Mouse (Mus musculus): ENCODE measurements at regions not wholly inside any gene's neighbourhood (a gene's known extent, or its start where the extent isn't known, plus 50 kb on each side); places are given as distances from the start of the nearest gene placed in this dataset.
A peak's percentile ranks its signal among the peaks of the same experiment; 100 is the strongest.

DNA sequence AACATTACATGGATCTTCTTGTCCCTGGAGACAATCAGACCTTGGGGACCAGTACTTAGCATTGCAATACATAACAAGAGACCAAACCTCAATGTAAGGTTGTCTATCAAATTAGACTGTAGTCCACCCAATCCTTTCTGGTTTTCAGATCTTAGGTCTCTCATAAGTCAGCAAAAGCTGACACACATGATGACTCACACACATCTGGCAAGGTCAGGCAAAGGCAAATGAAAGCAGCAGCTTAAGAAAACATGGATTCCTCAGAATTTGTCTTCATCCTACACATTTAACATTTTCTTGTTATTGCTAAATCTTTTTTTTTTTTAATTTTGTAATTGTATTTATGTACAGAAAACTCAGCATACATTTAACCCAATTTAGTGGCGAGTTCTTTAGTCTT lies 52.0 kb downstream of the Gm11983 start:
- H3K4me2 ChIP-seq (replicated peaks), result no peak overlapping the region
- H3K9ac ChIP-seq, result no peak overlapping the region
- WGBS, result 89% methylated on average over 1 of the region's 1 CpGs
- no peak for ATAC-seq (ENCODE audit: insufficient number of reproducible peaks, insufficient read depth, low FRiP score, low TSS enrichment)
- no peaks in the 10 kb centered on the region for H3K4me1 ChIP-seq
- no peaks in the 10 kb centered on the region for H3K27me3 ChIP-seq
- H3K27ac ChIP-seq, result no peak overlapping the region
- no peak overlapping the region for H3K4me3 ChIP-seq
- 0 out of 2 replicates have a peak, but pooled peaks cover 2% of the 10 kb centered on the region for H3K9me3 ChIP-seq
- H3K36me3 ChIP-seq, result no peaks in the 10 kb centered on the region

DNA sequence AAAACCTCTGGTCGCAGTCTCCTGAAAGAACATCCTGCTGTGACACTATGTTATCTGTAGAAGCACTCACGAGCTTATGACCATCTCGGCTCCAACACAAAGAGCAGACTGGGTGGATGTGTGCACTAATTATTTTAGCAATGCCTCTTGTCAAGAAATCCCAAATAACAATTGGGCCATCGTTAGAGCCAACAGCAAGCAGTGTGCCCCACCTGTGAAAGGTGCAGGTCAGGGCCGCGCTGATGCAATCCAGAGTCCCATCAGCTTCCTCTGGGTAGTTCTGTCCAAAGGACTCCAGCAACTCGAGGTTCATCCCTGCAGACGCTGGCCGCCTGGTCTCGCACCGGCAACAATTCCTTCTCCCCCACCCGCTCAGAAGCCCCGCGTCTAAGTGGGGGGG lies 54.6 kb downstream of the Gm11983 start:
- Histone ChIP-seq H3K27ac (no peak overlapping the region), H3K9ac (no peak overlapping the region), H3K9me3 (no peaks in the 10 kb centered on the region), H3K4me2 (replicated peaks) (no peak overlapping the region), H3K4me1 (no peaks in the 10 kb centered on the region), H3K4me3 (no peak overlapping the region), H3K27me3 (no peaks in the 10 kb centered on the region), H3K36me3 (no peaks in the 10 kb centered on the region)
- 90% methylated on average over 14 of the region's 14 CpGs for WGBS
- no peak for ATAC-seq (ENCODE audit: insufficient number of reproducible peaks, insufficient read depth, low FRiP score, low TSS enrichment)

DNA sequence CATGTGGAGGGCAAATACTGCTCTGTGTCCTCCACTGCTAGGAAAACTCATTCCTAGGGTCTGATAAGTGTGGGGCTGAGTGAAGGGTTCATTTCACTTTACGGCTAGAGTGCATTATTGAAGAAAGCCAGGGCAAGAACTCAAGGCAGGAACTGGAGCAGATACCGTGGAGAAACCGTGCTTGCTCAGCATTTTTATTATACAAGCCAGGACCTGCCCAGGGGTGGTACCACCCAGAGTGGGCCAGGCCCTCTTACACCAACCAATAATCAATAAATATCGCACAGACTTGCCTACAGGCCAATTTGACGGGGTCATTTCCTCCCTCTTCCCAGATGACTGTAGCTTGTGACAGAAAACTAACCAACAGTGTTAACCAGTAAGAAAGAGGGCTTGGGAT lies 57.7 kb downstream of the Gm11983 start:
- Histone ChIP-seq H3K27me3 (no peaks in the 10 kb centered on the region), H3K4me2 (replicated peaks) (no peak overlapping the region), H3K9ac (no peak overlapping the region), H3K27ac (no peak overlapping the region), H3K4me1 (0 out of 2 replicates have a peak, but pooled peaks cover under 1% of the 10 kb centered on the region), H3K4me3 (no peak overlapping the region), H3K36me3 (no peaks in the 10 kb centered on the region), H3K9me3 (no peaks in the 10 kb centered on the region)
- 68% methylated on average over 5 of the region's 5 CpGs for WGBS
- no peak for ATAC-seq (ENCODE audit: insufficient number of reproducible peaks, insufficient read depth, low FRiP score, low TSS enrichment)

DNA sequence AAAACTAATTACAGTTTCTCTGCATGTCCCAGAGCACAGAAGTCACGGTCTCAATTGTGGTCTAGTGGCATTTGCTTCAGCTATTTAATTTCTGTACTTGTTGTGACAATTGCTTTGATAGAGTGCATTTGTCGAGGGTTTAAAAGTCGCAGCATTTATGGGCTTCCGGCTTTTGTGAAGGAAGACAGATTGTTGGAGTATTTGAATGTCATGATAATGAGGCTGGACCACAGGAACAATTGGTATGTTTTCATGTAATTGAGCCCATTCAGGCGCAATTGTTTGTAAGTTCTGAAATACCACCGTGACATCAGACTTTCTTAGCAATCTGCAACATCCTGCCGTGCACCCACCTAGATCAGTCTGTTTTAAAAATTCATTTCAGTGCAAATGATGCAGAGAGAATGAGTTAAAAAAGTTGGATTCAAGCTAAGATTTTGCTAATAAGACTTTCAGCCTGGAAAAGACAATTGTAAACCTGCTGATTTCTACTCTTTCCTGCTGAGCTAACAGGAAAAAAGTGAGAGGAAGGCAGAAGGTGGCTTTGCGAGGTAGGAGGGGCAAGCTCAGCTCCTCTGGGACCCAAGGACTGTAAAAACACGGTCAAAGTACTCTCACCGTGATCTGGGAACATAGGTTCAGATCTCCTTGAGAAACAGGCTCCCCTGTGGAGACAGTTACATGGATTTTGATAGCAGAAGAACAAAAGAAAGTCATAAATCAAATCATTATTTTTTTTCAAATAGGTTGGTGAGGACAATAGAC lies 58.7 kb downstream of the Gm11983 start:
- H3K27ac ChIP-seq, result no peak overlapping the region
- no peaks in the 10 kb centered on the region for H3K27me3 ChIP-seq
- H3K36me3 ChIP-seq, result no peaks in the 10 kb centered on the region
- no peak overlapping the region for H3K4me2 ChIP-seq (replicated peaks)
- H3K4me1 ChIP-seq, result 0 out of 2 replicates have a peak, but pooled peaks cover 4% of the 10 kb centered on the region
- no peak for ATAC-seq (ENCODE audit: insufficient number of reproducible peaks, insufficient read depth, low FRiP score, low TSS enrichment)
- H3K4me3 ChIP-seq, result no peak overlapping the region
- 0 out of 2 replicates have a peak, but pooled peaks cover under 1% of the 10 kb centered on the region for H3K9me3 ChIP-seq
- no peak overlapping the region for H3K9ac ChIP-seq
- 52% methylated on average over 10 of the region's 10 CpGs for WGBS

DNA sequence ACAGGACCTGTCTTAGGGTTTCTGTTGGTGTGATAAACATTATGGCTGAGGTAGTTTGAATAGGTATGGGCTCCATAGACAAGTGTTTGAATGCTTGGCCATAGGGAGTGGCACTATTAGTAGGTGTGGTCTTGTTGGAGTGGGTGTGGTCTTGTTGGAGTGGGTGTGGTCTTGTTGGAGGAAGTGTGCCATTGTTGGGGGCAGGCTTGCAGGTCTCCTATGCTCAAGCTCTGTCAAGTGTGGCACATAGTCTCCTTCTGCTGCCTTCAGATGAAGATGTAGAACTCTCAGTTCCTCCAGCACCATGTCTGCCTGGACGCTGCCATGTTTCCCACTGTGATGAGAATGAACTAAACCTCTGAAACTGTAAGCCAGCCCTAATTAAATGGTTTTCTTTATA lies 59.9 kb downstream of the Gm11983 start:
- no peaks in the 10 kb centered on the region for H3K27me3 ChIP-seq
- WGBS, result 86% methylated on average over 1 of the region's 1 CpGs
- no peak for ATAC-seq (ENCODE audit: insufficient number of reproducible peaks, insufficient read depth, low FRiP score, low TSS enrichment)

DNA sequence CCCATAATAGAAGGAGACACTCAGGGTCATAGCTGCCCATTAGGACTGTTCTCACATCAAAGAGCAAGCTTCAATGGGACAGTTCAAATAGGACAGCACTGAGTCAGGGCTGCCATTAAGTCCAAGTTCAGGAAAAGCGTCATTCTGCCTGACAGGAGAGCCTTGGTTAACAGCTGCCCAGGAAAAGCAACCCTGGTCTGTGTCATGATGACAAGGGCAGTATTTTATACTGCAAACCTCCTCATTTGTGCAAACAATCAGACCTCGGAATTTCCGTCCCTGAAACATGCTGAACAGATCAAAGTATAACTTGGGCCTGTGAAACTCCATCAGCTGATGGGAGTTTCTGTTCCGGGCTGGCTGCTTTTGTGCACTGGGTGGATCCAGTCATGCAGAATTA lies 62.8 kb downstream of the Gm11983 start:
- ATAC-seq (ENCODE audit: insufficient number of reproducible peaks, insufficient read depth, low FRiP score, low TSS enrichment), result 0 out of 2 replicates have a peak, but pooled peaks have one; percentile 35
- 42% methylated on average over 4 of the region's 4 CpGs for WGBS
- Histone ChIP-seq H3K36me3 (no peaks in the 10 kb centered on the region), H3K4me2 (replicated peaks) (no peak overlapping the region), H3K27ac (no peak overlapping the region), H3K4me3 (no peak overlapping the region), H3K9me3 (0 out of 2 replicates have a peak, but pooled peaks cover 5% of the 10 kb centered on the region), H3K9ac (no peak overlapping the region), H3K4me1 (0 out of 2 replicates have a peak, but pooled peaks cover 4% of the 10 kb centered on the region), H3K27me3 (no peaks in the 10 kb centered on the region)

More for the DNA sequence above, 59.9 kb downstream of the Gm11983 start:
- H3K4me1 ChIP-seq, result 0 out of 2 replicates have a peak, but pooled peaks cover 4% of the 10 kb centered on the region
- no peak overlapping the region for H3K27ac ChIP-seq
- no peak overlapping the region for H3K9ac ChIP-seq
- H3K4me3 ChIP-seq, result no peak overlapping the region
- 0 out of 2 replicates have a peak, but pooled peaks cover 5% of the 10 kb centered on the region for H3K9me3 ChIP-seq
- no peaks in the 10 kb centered on the region for H3K36me3 ChIP-seq
- no peak overlapping the region for H3K4me2 ChIP-seq (replicated peaks)

DNA sequence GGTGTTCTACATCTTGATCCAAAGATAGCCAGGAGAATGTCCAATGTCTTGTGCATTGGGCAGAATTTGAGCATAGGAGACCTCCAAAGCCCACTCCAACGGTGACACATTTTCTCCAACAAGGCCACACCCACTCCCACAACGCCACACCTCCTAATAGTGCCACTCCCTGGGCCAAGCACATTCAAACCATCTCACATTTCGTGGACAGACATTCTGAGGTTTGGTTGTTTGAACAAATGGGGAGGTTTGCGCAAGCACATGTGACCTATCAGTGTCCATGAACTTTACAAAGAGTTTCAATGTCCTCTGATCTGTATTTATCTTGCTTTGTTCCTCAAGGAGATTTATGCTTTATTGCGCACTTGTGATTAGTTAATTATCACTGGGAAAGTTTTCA lies 63.5 kb downstream of the Gm11983 start:
- H3K4me3 ChIP-seq, result no peak overlapping the region
- H3K4me2 ChIP-seq (replicated peaks), result no peak overlapping the region
- WGBS, result 76% methylated on average over 5 of the region's 5 CpGs
- no peaks in the 10 kb centered on the region for H3K27me3 ChIP-seq
- no peak overlapping the region for H3K27ac ChIP-seq
- H3K9ac ChIP-seq, result no peak overlapping the region
- no peaks in the 10 kb centered on the region for H3K36me3 ChIP-seq
- ATAC-seq (ENCODE audit: insufficient number of reproducible peaks, insufficient read depth, low FRiP score, low TSS enrichment), result no peak
- 0 out of 2 replicates have a peak, but pooled peaks cover 4% of the 10 kb centered on the region for H3K4me1 ChIP-seq
- 0 out of 2 replicates have a peak, but pooled peaks cover 5% of the 10 kb centered on the region for H3K9me3 ChIP-seq

DNA sequence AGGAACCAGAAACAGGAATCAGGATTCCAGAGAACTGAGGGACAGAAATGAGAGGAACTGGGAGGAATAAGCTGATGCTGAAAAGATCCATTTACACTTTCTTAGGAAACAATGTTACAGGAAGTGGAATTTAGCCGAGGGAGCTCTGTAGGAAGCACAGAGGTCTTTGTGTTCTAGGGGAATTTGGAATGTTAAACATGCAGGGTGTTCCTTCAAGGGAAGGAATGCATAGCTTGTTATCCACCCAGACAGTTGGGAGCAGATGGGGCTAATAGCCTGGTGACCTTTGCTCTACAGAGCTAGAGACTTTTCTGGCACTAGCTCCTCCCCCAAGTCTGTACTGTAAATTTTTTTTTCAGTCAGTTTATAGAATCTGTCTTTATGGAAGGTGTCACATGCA lies 64.1 kb downstream of the Gm11983 start:
- no peak overlapping the region for H3K9ac ChIP-seq
- H3K4me3 ChIP-seq, result no peak overlapping the region
- H3K27ac ChIP-seq, result no peak overlapping the region
- no peaks in the 10 kb centered on the region for H3K27me3 ChIP-seq
- H3K4me1 ChIP-seq, result 0 out of 2 replicates have a peak, but pooled peaks cover 4% of the 10 kb centered on the region
- no peaks in the 10 kb centered on the region for H3K36me3 ChIP-seq
- 0 out of 2 replicates have a peak, but pooled peaks cover 5% of the 10 kb centered on the region for H3K9me3 ChIP-seq
- ATAC-seq (ENCODE audit: insufficient number of reproducible peaks, insufficient read depth, low FRiP score, low TSS enrichment), result no peak
- WGBS, result 6% methylated on average over 1 of the region's 1 CpGs
- H3K4me2 ChIP-seq (replicated peaks), result no peak overlapping the region

DNA sequence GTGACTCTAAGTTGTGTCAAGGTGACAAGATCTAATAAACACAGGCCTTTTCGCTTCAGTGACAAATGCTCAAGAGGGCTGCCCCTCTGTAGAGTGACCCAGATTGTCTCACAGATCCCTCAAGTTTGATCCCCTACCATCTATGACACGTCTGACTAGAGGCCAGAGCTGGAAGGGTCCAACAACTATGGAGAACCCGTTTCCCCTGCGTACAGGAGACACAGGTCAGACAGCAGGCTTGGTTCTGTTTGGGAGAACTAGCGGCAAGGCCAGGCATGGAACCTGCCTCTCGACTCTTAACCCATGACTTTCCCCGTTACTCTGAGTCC lies 68.1 kb downstream of the Gm11983 start:
- H3K27ac ChIP-seq, result no peak overlapping the region
- H3K9ac ChIP-seq, result no peak overlapping the region
- ATAC-seq (ENCODE audit: insufficient number of reproducible peaks, insufficient read depth, low FRiP score, low TSS enrichment), result no peak
- 82% methylated on average over 7 of the region's 7 CpGs for WGBS
- H3K4me2 ChIP-seq (replicated peaks), result no peak overlapping the region
- no peaks in the 10 kb centered on the region for H3K27me3 ChIP-seq
- H3K36me3 ChIP-seq, result no peaks in the 10 kb centered on the region
- no peak overlapping the region for H3K4me3 ChIP-seq
- 0 out of 2 replicates have a peak, but pooled peaks cover 5% of the 10 kb centered on the region for H3K9me3 ChIP-seq
- H3K4me1 ChIP-seq, result 0 out of 2 replicates have a peak, but pooled peaks cover under 1% of the 10 kb centered on the region

DNA sequence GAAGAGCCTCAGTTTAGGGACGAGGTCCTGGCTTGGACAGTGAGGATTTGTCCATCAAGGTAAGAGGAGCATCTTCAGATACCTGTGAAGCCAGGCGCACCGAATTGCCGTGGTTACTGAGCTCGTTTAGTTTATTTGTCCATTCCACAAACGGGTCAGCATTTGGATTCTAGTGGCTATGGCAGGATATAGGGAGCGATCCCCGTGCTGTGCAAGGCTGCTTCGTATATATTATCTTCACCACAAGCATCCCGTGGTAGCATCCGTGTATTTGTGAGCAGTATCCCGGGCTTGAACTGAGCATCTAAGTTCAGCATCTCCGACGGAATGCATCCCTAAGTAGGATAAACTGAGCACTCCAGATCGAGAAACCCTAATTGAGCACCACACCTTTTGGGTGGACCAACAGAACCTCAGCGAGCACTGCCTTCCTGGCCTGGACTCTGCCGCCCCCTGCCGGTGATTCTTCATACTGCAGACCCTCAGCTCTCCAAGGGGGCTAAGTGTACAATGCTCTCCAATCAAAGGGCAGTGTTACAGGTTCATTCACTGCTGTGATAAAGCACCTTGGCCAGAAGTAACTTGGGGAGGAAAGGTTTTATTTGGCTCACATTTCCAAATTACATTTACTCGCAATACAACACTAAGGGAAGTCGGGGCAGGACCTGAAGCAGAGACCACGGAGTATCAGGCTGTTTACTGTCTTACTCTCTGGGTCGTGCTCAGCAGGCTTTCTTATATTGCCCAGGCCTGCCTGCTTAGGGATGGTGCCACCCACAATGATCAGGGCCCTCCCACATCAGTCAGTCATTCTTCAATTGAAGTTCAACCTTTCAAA lies 68.6 kb downstream of the Gm11983 start:
- no peak overlapping the region for H3K9ac ChIP-seq
- no peak for ATAC-seq (ENCODE audit: insufficient number of reproducible peaks, insufficient read depth, low FRiP score, low TSS enrichment)
- H3K4me3 ChIP-seq, result no peak overlapping the region
- H3K27me3 ChIP-seq, result no peaks in the 10 kb centered on the region
- 0 out of 2 replicates have a peak, but pooled peaks cover 4% of the 10 kb centered on the region for H3K9me3 ChIP-seq
- no peak overlapping the region for H3K27ac ChIP-seq
- no peak overlapping the region for H3K4me2 ChIP-seq (replicated peaks)
- no peaks in the 10 kb centered on the region for H3K36me3 ChIP-seq
- no peaks in the 10 kb centered on the region for H3K4me1 ChIP-seq
- 51% methylated on average over 22 of the region's 22 CpGs for WGBS

DNA sequence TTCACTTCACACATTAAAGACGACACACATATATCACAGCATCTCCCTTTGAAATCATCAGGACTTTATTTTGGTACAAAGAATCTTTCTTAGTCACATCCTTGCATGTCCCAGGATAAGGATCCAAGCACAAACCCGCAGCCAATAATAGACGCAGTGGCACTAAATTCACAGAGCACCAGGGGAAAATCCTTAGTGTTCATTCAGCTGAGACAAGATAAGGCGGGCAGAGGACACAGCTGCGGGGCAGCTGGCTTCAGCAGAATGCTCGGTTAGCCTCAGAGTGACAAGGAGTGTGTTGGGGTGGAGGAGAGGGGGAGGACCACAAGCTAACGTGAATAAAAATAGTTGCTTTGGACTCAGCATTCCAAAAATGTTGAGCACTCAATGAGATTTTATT lies 70.7 kb downstream of the Gm11983 start:
- Histone ChIP-seq H3K4me1 (no peaks in the 10 kb centered on the region), H3K9me3 (no peaks in the 10 kb centered on the region), H3K27ac (no peak overlapping the region), H3K4me2 (replicated peaks) (no peak overlapping the region), H3K4me3 (no peak overlapping the region), H3K27me3 (no peaks in the 10 kb centered on the region), H3K9ac (no peak overlapping the region), H3K36me3 (no peaks in the 10 kb centered on the region)
- WGBS, result 70% methylated on average over 7 of the region's 7 CpGs
- no peak for ATAC-seq (ENCODE audit: insufficient number of reproducible peaks, insufficient read depth, low FRiP score, low TSS enrichment)
